16 mouse cellular contexts compared by ENCODE assay signal in genomic region chr11:3328271-3328670, GRCm38 (mm10). TPM values are rescaled to one million over a fixed set of nuclear protein-coding genes. Genes with fewer than 3 reads are reported as not detected.
A peak's percentile ranks its signal among the peaks of the same experiment; 100 is the strongest.
DNase-seq lines count a peak whose midpoint lies in the region; ATAC-seq and TF ChIP-seq lines count a peak whose summit lies in the region.
"Had no signal": no experiment of that assay in that cellular context is flagged by ENCODE, and none has a peak within 500 bp of the region (broad histone marks: within the 10 kb centered on the region; RNA-seq: fewer than 3 reads in every experiment).

No protein-coding gene starts in this region.

- intact Hi-C loops in heart, adult 2 months (cut with DNase I), result no loop called here

- H3K9me3 ChIP-seq in midbrain, postnatal 0 days (ENCODE audit: low read length), result no peaks in the 10 kb centered on the region
- no peaks in the 10 kb centered on the region for H3K9me3 ChIP-seq in midbrain, embryonic 13.5 days
- no peaks in the 10 kb centered on the region for H3K9me3 ChIP-seq in forebrain, postnatal 0 days (ENCODE audit: low read length)
- H3K9me3 ChIP-seq: megakaryocyte, embryonic 14.5 days had no signal

- ATAC-seq in midbrain, postnatal 0 days (ENCODE audit: low FRiP score), result no peak
- no peak for ATAC-seq in midbrain, embryonic 13.5 days
- no peak for ATAC-seq in forebrain, postnatal 0 days
- ATAC-seq: forebrain, embryonic 14.5 days had no signal

- H3K27ac ChIP-seq in heart, adult 2 months, result no peak overlapping the region
- H3K27ac ChIP-seq in midbrain, postnatal 0 days (ENCODE audit: low read depth, low read length), result no peak overlapping the region
- H3K27ac ChIP-seq in midbrain, embryonic 13.5 days, result no peak overlapping the region
- no peak overlapping the region for H3K27ac ChIP-seq in forebrain, postnatal 0 days (ENCODE audit: low read depth, low read length)

- H3K4me3 ChIP-seq in heart, adult 2 months, result no peak overlapping the region
- H3K4me3 ChIP-seq in midbrain, postnatal 0 days (ENCODE audit: low read depth, low read length), result no peak overlapping the region
- H3K4me3 ChIP-seq in midbrain, embryonic 13.5 days (replicated peaks), result no peak overlapping the region
- no peak overlapping the region for H3K4me3 ChIP-seq in forebrain, postnatal 0 days (ENCODE audit: low read depth, low read length)
- H3K4me3 ChIP-seq: megakaryocyte, embryonic 14.5 days had no signal

- no peak for TF ChIP-seq EP300 in heart, adult 2 months (IDR thresholded peaks at IDR 0.05; ENCODE audit: insufficient read depth, low read depth, low read length)

- DNase-seq in heart, adult 2 months, result no peak
- DNase-seq in heart, adult 8-10 months (ENCODE audit: low spot score), result no peak
- no peak for DNase-seq in midbrain, postnatal 0 days (ENCODE audit: low spot score)
- DNase-seq in T-cell, adult 2 months (ENCODE audit: low spot score), result peak; percentile 89
- DNase-seq in thymus, postnatal 4 days, result peak; percentile 63
- DNase-seq in forebrain, postnatal 0 days, result no peak
- no peak for DNase-seq in frontal cortex, postnatal 25 days (ENCODE audit: low spot score in 2 of 2)
- DNase-seq: adrenal gland, adult 8-10 months; cerebellum, adult 9-11 months; kidney, postnatal 10 days; liver; lung, adult 18-20 months had no signal

- WGBS in heart, adult 2 months, result 82% methylated on average over 5 of the region's 5 CpGs
- WGBS in midbrain, postnatal 0 days, result 82% methylated on average over 5 of the region's 5 CpGs
- WGBS in midbrain, embryonic 13.5 days, result 83% methylated on average over 5 of the region's 5 CpGs
- 84% methylated on average over 5 of the region's 5 CpGs for WGBS in forebrain, postnatal 0 days

- 0 out of 2 replicates have a peak, but pooled peaks have one; percentile 8 for TF ChIP-seq CTCF in heart, adult 2 months (IDR thresholded peaks at IDR 0.05)
- peak; percentile 34 for TF ChIP-seq CTCF in midbrain, postnatal 0 days (IDR thresholded peaks at IDR 0.05)
- TF ChIP-seq CTCF in forebrain, postnatal 0 days (IDR thresholded peaks at IDR 0.05; ENCODE audit: low read depth), result no peak

- H3K79me2 ChIP-seq in heart, adult 2 months (replicated peaks; ENCODE audit: control insufficient read depth, insufficient read depth, low read length), result no peaks in the 10 kb centered on the region

- no peaks in the 10 kb centered on the region for H3K27me3 ChIP-seq in heart, adult 2 months (ENCODE audit: control insufficient read depth, insufficient read depth, low read length)
- H3K27me3 ChIP-seq in midbrain, postnatal 0 days (ENCODE audit: insufficient read depth, low read length), result no peaks in the 10 kb centered on the region
- H3K27me3 ChIP-seq in midbrain, embryonic 13.5 days, result no peaks in the 10 kb centered on the region
- no peaks in the 10 kb centered on the region for H3K27me3 ChIP-seq in forebrain, postnatal 0 days (ENCODE audit: insufficient read depth, low read length)
- H3K27me3 ChIP-seq: megakaryocyte, embryonic 14.5 days had no signal

- no peak overlapping the region for H3K4me2 ChIP-seq in midbrain, postnatal 0 days (ENCODE audit: low read depth, low read length, poor library complexity, severe bottlenecking)
- H3K4me2 ChIP-seq in midbrain, embryonic 13.5 days (replicated peaks), result no peak overlapping the region
- no peak overlapping the region for H3K4me2 ChIP-seq in forebrain, postnatal 0 days (ENCODE audit: low read depth)
- H3K4me2 ChIP-seq: heart, embryonic 11.5 days had no signal

- H3K36me3 ChIP-seq in heart, adult 2 months (ENCODE audit: control insufficient read depth, insufficient read depth, low read length), result peaks cover 7% of the 10 kb centered on the region
- 0 out of 2 replicates have a peak, but pooled peaks cover 3% of the 10 kb centered on the region for H3K36me3 ChIP-seq in midbrain, postnatal 0 days (ENCODE audit: insufficient read depth, low read length)
- no peaks in the 10 kb centered on the region for H3K36me3 ChIP-seq in midbrain, embryonic 13.5 days
- peaks cover 3% of the 10 kb centered on the region for H3K36me3 ChIP-seq in forebrain, postnatal 0 days (ENCODE audit: insufficient read depth)

- peaks cover 14% of the 10 kb centered on the region for H3K4me1 ChIP-seq in heart, adult 2 months (ENCODE audit: control insufficient read depth, insufficient read depth, low read length)
- no peaks in the 10 kb centered on the region for H3K4me1 ChIP-seq in midbrain, postnatal 0 days (ENCODE audit: insufficient read depth, low read length)
- peaks cover 27% of the 10 kb centered on the region for H3K4me1 ChIP-seq in midbrain, embryonic 13.5 days (replicated peaks)
- no peaks in the 10 kb centered on the region; the same call in 1 of the 2 replicates for H3K4me1 ChIP-seq in forebrain, postnatal 0 days (ENCODE audit: insufficient read depth)

- no peak overlapping the region for H3K9ac ChIP-seq in heart, adult 2 months (ENCODE audit: low read depth, low read length)
- no peak overlapping the region for H3K9ac ChIP-seq in midbrain, postnatal 0 days (replicated peaks; ENCODE audit: low read length, poor library complexity, severe bottlenecking)
- no peak overlapping the region for H3K9ac ChIP-seq in midbrain, embryonic 13.5 days (replicated peaks)
- H3K9ac ChIP-seq in forebrain, postnatal 0 days, result no peak overlapping the region

- TF ChIP-seq POLR2A in heart, adult 2 months (IDR thresholded peaks at IDR 0.05; ENCODE audit: insufficient read depth, low read depth, low read length), result no peak

RNA-seq across cellular contexts. Expression of gene Pik3ip1, which starts 1.9 kb away (rescaled TPM):
- total RNA-seq in heart, adult 2 months (2021), result 10 to 100 TPM; 29.4 to 36.4 TPM
- 29.5 and 36.2 TPM in 2 replicates for polyA plus RNA-seq in heart, adult 2 months (2012; rRNA removed)
- total RNA-seq in heart, adult 8-10 months (2022), result 10 to 100 TPM; 37.3 to 67.8 (median 56.9) TPM
- total RNA-seq in midbrain, postnatal 0 days (2014; rRNA removed), result 42.5 and 43.4 TPM in 2 replicates
- polyA plus RNA-seq in midbrain, postnatal 0 days (2015; fragmentation: Nextera tagmentation; extraction: Ambion mirVana), result 34.7 and 37.5 TPM in 2 replicates
- polyA plus RNA-seq in midbrain, embryonic 13.5 days (2015; fragmentation: Nextera tagmentation; extraction: Ambion mirVana), result 24.2 and 25.1 TPM in 2 replicates
- total RNA-seq in forebrain, postnatal 0 days (2014; rRNA removed), result 36.2 and 47.8 TPM in 2 replicates
- 30.3 and 37.3 TPM in 2 replicates for polyA plus RNA-seq in forebrain, postnatal 0 days (2015; fragmentation: Nextera tagmentation; extraction: Ambion mirVana)

RNA-seq across cellular contexts. Expression of gene Patz1, which starts 39.6 kb away (rescaled TPM):
- 10 to 100 TPM; 19.4 to 30.8 TPM for total RNA-seq in heart, adult 2 months (2021)
- polyA plus RNA-seq in heart, adult 2 months (2012; rRNA removed), result 16.3 and 19.9 TPM in 2 replicates
- total RNA-seq in heart, adult 8-10 months (2022), result 10 to 100 TPM; 21.3 to 33.6 (median 25.4) TPM
- 79.3 and 81.3 TPM in 2 replicates for total RNA-seq in midbrain, postnatal 0 days (2014; rRNA removed)
- polyA plus RNA-seq in midbrain, postnatal 0 days (2015; fragmentation: Nextera tagmentation; extraction: Ambion mirVana), result 36.3 and 39.3 TPM in 2 replicates
- polyA plus RNA-seq in midbrain, embryonic 13.5 days (2015; fragmentation: Nextera tagmentation; extraction: Ambion mirVana), result 94.6 and 106 TPM in 2 replicates
- total RNA-seq in forebrain, postnatal 0 days (2014; rRNA removed), result 58.2 and 70.7 TPM in 2 replicates
- polyA plus RNA-seq in forebrain, postnatal 0 days (2015; fragmentation: Nextera tagmentation; extraction: Ambion mirVana), result 39.5 and 43.0 TPM in 2 replicates

Comparison
In these comparisons a context has a peak if more than half of its experiments do, and no peak if none do; other contexts are left out.
1. DNase-seq: peak in T-cell, adult 2 months (single experiment) and thymus, postnatal 4 days (single experiment); none in heart, adult 2 months (0 of 2), heart, adult 8-10 months (single experiment), midbrain, postnatal 0 days (single experiment), forebrain, postnatal 0 days (single experiment) and frontal cortex, postnatal 25 days (0 of 2).